Mouse (Mus musculus): Measurements from ENCODE around the gene Hormad2. TPM values are rescaled to one million over a fixed set of nuclear protein-coding genes. Genes with fewer than 3 reads are reported as not detected.

Gene Hormad2
- total and polyA plus RNA-seq, 2 experiments from 2014 or later, result 0.10 TPM; not detected in 1

- no peak overlapping the region for H3K4me2 ChIP-seq (ENCODE audit: low read depth, low read length, poor library complexity, severe bottlenecking)
- no peak overlapping the region for H3K27ac ChIP-seq (ENCODE audit: low read depth, low read length)
- DNase-seq (ENCODE audit: low spot score) (no peak), ATAC-seq (ENCODE audit: low FRiP score) (no peak)
- H3K36me3 ChIP-seq (ENCODE audit: insufficient read depth, low read length), result no peaks in the 10 kb centered on the region
- no peak overlapping the region for H3K9ac ChIP-seq (replicated peaks; ENCODE audit: low read length, poor library complexity, severe bottlenecking)
- no peaks in the 10 kb centered on the region for H3K27me3 ChIP-seq (ENCODE audit: insufficient read depth, low read length)
- H3K4me3 ChIP-seq (ENCODE audit: low read depth, low read length), result no peak overlapping the region
- H3K9me3 ChIP-seq (ENCODE audit: low read length), result no peaks in the 10 kb centered on the region
- WGBS, result 51% methylated on average over 10 of the region's 10 CpGs
- no peak for TF ChIP-seq CTCF (IDR thresholded peaks at IDR 0.05)
- no peaks in the 10 kb centered on the region for H3K4me1 ChIP-seq (ENCODE audit: insufficient read depth, low read length)
These were observed 104.9 kb downstream of the Hormad2 start for GRCm38 (mm10) chr11:4335810-4336692.

- DNase-seq (ENCODE audit: low spot score) (no peak), ATAC-seq (ENCODE audit: low FRiP score) (no peak)
- no peak overlapping the region for H3K4me2 ChIP-seq (ENCODE audit: low read depth, low read length, poor library complexity, severe bottlenecking)
- 88% methylated on average over 2 of the region's 2 CpGs for WGBS
- H3K9ac ChIP-seq (replicated peaks; ENCODE audit: low read length, poor library complexity, severe bottlenecking), result no peak overlapping the region
- no peak for TF ChIP-seq CTCF (IDR thresholded peaks at IDR 0.05)
- no peak overlapping the region for H3K4me3 ChIP-seq (ENCODE audit: low read depth, low read length)
- no peak overlapping the region for H3K27ac ChIP-seq (ENCODE audit: low read depth, low read length)
- H3K27me3 ChIP-seq (ENCODE audit: insufficient read depth, low read length), result no peaks in the 10 kb centered on the region
- H3K4me1 ChIP-seq (ENCODE audit: insufficient read depth, low read length), result no peaks in the 10 kb centered on the region
- no peaks in the 10 kb centered on the region for H3K9me3 ChIP-seq (ENCODE audit: low read length)
- no peaks in the 10 kb centered on the region for H3K36me3 ChIP-seq (ENCODE audit: insufficient read depth, low read length)
These were observed 107.9 kb downstream of the Hormad2 start for GRCm38 (mm10) chr11:4332961-4333360.

GRCm38 (mm10) chr11:4328188-4328587 lies 112.7 kb downstream of the Hormad2 start:
- no peaks in the 10 kb centered on the region for H3K9me3 ChIP-seq (ENCODE audit: low read length)
- no peak for TF ChIP-seq CTCF (IDR thresholded peaks at IDR 0.05)

GRCm38 (mm10) chr11:4323481-4323880 lies 117.4 kb downstream of the Hormad2 start:
- TF ChIP-seq CTCF (IDR thresholded peaks at IDR 0.05), result no peak
- H3K4me3 ChIP-seq (ENCODE audit: low read depth, low read length), result no peak overlapping the region
- no peak overlapping the region for H3K9ac ChIP-seq (replicated peaks; ENCODE audit: low read length, poor library complexity, severe bottlenecking)
- no peak for ATAC-seq (ENCODE audit: low FRiP score)
- 64% methylated on average over 11 of the region's 11 CpGs for WGBS
- no peak overlapping the region for H3K27ac ChIP-seq (ENCODE audit: low read depth, low read length)
- no peak for DNase-seq (ENCODE audit: low spot score)
- H3K9me3 ChIP-seq (ENCODE audit: low read length), result no peaks in the 10 kb centered on the region
- no peaks in the 10 kb centered on the region for H3K27me3 ChIP-seq (ENCODE audit: insufficient read depth, low read length)
- H3K36me3 ChIP-seq (ENCODE audit: insufficient read depth, low read length), result no peaks in the 10 kb centered on the region
- H3K4me1 ChIP-seq (ENCODE audit: insufficient read depth, low read length), result no peaks in the 10 kb centered on the region
- no peak overlapping the region for H3K4me2 ChIP-seq (ENCODE audit: low read depth, low read length, poor library complexity, severe bottlenecking)

More at GRCm38 (mm10) chr11:4328188-4328587, 112.7 kb downstream of the Hormad2 start:
- Histone ChIP-seq H3K4me3 (ENCODE audit: low read depth, low read length) (no peak overlapping the region), H3K4me1 (ENCODE audit: insufficient read depth, low read length) (no peaks in the 10 kb centered on the region), H3K4me2 (ENCODE audit: low read depth, low read length, poor library complexity, severe bottlenecking) (no peak overlapping the region), H3K9ac (replicated peaks; ENCODE audit: low read length, poor library complexity, severe bottlenecking) (no peak overlapping the region), H3K27me3 (ENCODE audit: insufficient read depth, low read length) (no peaks in the 10 kb centered on the region), H3K27ac (ENCODE audit: low read depth, low read length) (no peak overlapping the region), H3K36me3 (ENCODE audit: insufficient read depth, low read length) (no peaks in the 10 kb centered on the region)
- no peak for DNase-seq (ENCODE audit: low spot score)
- WGBS, result 86% methylated on average over 3 of the region's 3 CpGs
- ATAC-seq (ENCODE audit: low FRiP score), result no peak

- Histone ChIP-seq H3K4me1 (ENCODE audit: insufficient read depth, low read length) (no peaks in the 10 kb centered on the region), H3K4me3 (ENCODE audit: low read depth, low read length) (no peak overlapping the region), H3K36me3 (ENCODE audit: insufficient read depth, low read length) (no peaks in the 10 kb centered on the region), H3K4me2 (ENCODE audit: low read depth, low read length, poor library complexity, severe bottlenecking) (no peak overlapping the region), H3K27me3 (ENCODE audit: insufficient read depth, low read length) (no peaks in the 10 kb centered on the region), H3K9me3 (ENCODE audit: low read length) (no peaks in the 10 kb centered on the region), H3K9ac (replicated peaks; ENCODE audit: low read length, poor library complexity, severe bottlenecking) (no peak overlapping the region), H3K27ac (ENCODE audit: low read depth, low read length) (no peak overlapping the region)
- no peak for ATAC-seq (ENCODE audit: low FRiP score)
- 24% methylated on average over 6 of the region's 6 CpGs for WGBS
- no peak for DNase-seq (ENCODE audit: low spot score)
- no peak for TF ChIP-seq CTCF (IDR thresholded peaks at IDR 0.05)
These were observed 118.0 kb downstream of the Hormad2 start for GRCm38 (mm10) chr11:4322943-4323342.

- 58% methylated on average over 4 of the region's 4 CpGs for WGBS
- no peaks in the 10 kb centered on the region for H3K36me3 ChIP-seq (ENCODE audit: insufficient read depth, low read length)
- no peaks in the 10 kb centered on the region for H3K9me3 ChIP-seq (ENCODE audit: low read length)
These were observed 120.0 kb downstream of the Hormad2 start for GRCm38 (mm10) chr11:4320876-4321275.

More at GRCm38 (mm10) chr11:4320876-4321275, 120.0 kb downstream of the Hormad2 start:
- Histone ChIP-seq H3K27ac (ENCODE audit: low read depth, low read length) (no peak overlapping the region), H3K4me2 (ENCODE audit: low read depth, low read length, poor library complexity, severe bottlenecking) (no peak overlapping the region), H3K4me1 (ENCODE audit: insufficient read depth, low read length) (no peaks in the 10 kb centered on the region), H3K9ac (replicated peaks; ENCODE audit: low read length, poor library complexity, severe bottlenecking) (no peak overlapping the region), H3K27me3 (ENCODE audit: insufficient read depth, low read length) (no peaks in the 10 kb centered on the region), H3K4me3 (ENCODE audit: low read depth, low read length) (no peak overlapping the region)
- ATAC-seq (ENCODE audit: low FRiP score) (no peak), DNase-seq (ENCODE audit: low spot score) (no peak)
- no peak for TF ChIP-seq CTCF (IDR thresholded peaks at IDR 0.05)

Measured in midbrain, postnatal 0 days (tissue).